Mouse (Mus musculus): ENCODE results near the gene Eno3. TPM values are rescaled to one million over a fixed set of nuclear protein-coding genes. Genes with fewer than 3 reads are reported as not detected.

Eno3 gene
- polyA plus RNA-seq, 1 experiment, result 75.8 TPM

- H3K4me3 ChIP-seq (ENCODE audit: control insufficient read depth, insufficient read depth, low read length), result no peak overlapping the region
- no peak for TF ChIP-seq POLR2A (IDR thresholded peaks at IDR 0.05; ENCODE audit: control insufficient read depth, extremely low read depth, insufficient read depth, low read length, poor library complexity)
- TF ChIP-seq CTCF (IDR thresholded peaks at IDR 0.05; ENCODE audit: borderline replicate concordance, control insufficient read depth, extremely low read depth, insufficient read depth, low read length, poor library complexity), result no peak
- H3K27me3 ChIP-seq (ENCODE audit: control insufficient read depth, insufficient read depth, low read length), result no peaks in the 10 kb centered on the region
- H3K4me1 ChIP-seq (replicated peaks; ENCODE audit: control insufficient read depth, insufficient read depth, low read length), result peaks cover 31% of the 10 kb centered on the region
- 90% methylated on average over 8 of the region's 8 CpGs for WGBS
- no peak for DNase-seq
- peaks cover 21% of the 10 kb centered on the region for H3K36me3 ChIP-seq (ENCODE audit: control insufficient read depth, insufficient read depth, low read length)
- H3K27ac ChIP-seq (ENCODE audit: control insufficient read depth, insufficient read depth, low read length), result no peak overlapping the region
These were observed 1.9 kb downstream of the Eno3 start for GRCm38 (mm10) chr11:70658942-70659341.

- no peak overlapping the region for H3K27ac ChIP-seq (ENCODE audit: control insufficient read depth, insufficient read depth, low read length)
These were observed 3.6 kb downstream of the Eno3 start for GRCm38 (mm10) chr11:70660571-70660970.

GRCm38 (mm10) chr11:70663101-70663500, 6.1 kb downstream of the Eno3 start:
- H3K4me1 ChIP-seq (replicated peaks; ENCODE audit: control insufficient read depth, insufficient read depth, low read length), result peaks cover 16% of the 10 kb centered on the region
- peaks cover 34% of the 10 kb centered on the region for H3K36me3 ChIP-seq (ENCODE audit: control insufficient read depth, insufficient read depth, low read length)
- WGBS, result 94% methylated on average over 8 of the region's 8 CpGs
- DNase-seq, result no peak
- no peak for TF ChIP-seq POLR2A (IDR thresholded peaks at IDR 0.05; ENCODE audit: control insufficient read depth, extremely low read depth, insufficient read depth, low read length, poor library complexity)
- no peak for TF ChIP-seq CTCF (IDR thresholded peaks at IDR 0.05; ENCODE audit: borderline replicate concordance, control insufficient read depth, extremely low read depth, insufficient read depth, low read length, poor library complexity)
- H3K27ac ChIP-seq (ENCODE audit: control insufficient read depth, insufficient read depth, low read length), result no peak overlapping the region
- H3K27me3 ChIP-seq (ENCODE audit: control insufficient read depth, insufficient read depth, low read length), result no peaks in the 10 kb centered on the region
- no peak overlapping the region for H3K4me3 ChIP-seq (ENCODE audit: control insufficient read depth, insufficient read depth, low read length)

More at GRCm38 (mm10) chr11:70660571-70660970, 3.6 kb downstream of the Eno3 start:
- H3K36me3 ChIP-seq (ENCODE audit: control insufficient read depth, insufficient read depth, low read length), result peaks cover 34% of the 10 kb centered on the region
- DNase-seq, result no peak
- no peak for TF ChIP-seq CTCF (IDR thresholded peaks at IDR 0.05; ENCODE audit: borderline replicate concordance, control insufficient read depth, extremely low read depth, insufficient read depth, low read length, poor library complexity)
- no peak overlapping the region for H3K4me3 ChIP-seq (ENCODE audit: control insufficient read depth, insufficient read depth, low read length)
- H3K4me1 ChIP-seq (replicated peaks; ENCODE audit: control insufficient read depth, insufficient read depth, low read length), result peaks cover 31% of the 10 kb centered on the region
- H3K27me3 ChIP-seq (ENCODE audit: control insufficient read depth, insufficient read depth, low read length), result no peaks in the 10 kb centered on the region
- 95% methylated on average over 8 of the region's 8 CpGs for WGBS

GRCm38 (mm10) chr11:70663957-70664356, 7.0 kb downstream of the Eno3 start:
- Histone ChIP-seq H3K27me3 (ENCODE audit: control insufficient read depth, insufficient read depth, low read length) (no peaks in the 10 kb centered on the region), H3K36me3 (ENCODE audit: control insufficient read depth, insufficient read depth, low read length) (peaks cover 34% of the 10 kb centered on the region), H3K27ac (ENCODE audit: control insufficient read depth, insufficient read depth, low read length) (no peak overlapping the region), H3K4me3 (ENCODE audit: control insufficient read depth, insufficient read depth, low read length) (no peak overlapping the region), H3K4me1 (replicated peaks; ENCODE audit: control insufficient read depth, insufficient read depth, low read length) (peaks cover 11% of the 10 kb centered on the region)
- no peak for TF ChIP-seq CTCF (IDR thresholded peaks at IDR 0.05; ENCODE audit: borderline replicate concordance, control insufficient read depth, extremely low read depth, insufficient read depth, low read length, poor library complexity)
- TF ChIP-seq POLR2A (IDR thresholded peaks at IDR 0.05; ENCODE audit: control insufficient read depth, extremely low read depth, insufficient read depth, low read length, poor library complexity), result no peak
- DNase-seq, result no peak
- 97% methylated on average over 6 of the region's 6 CpGs for WGBS

- TF ChIP-seq POLR2A (IDR thresholded peaks at IDR 0.05; ENCODE audit: control insufficient read depth, extremely low read depth, insufficient read depth, low read length, poor library complexity) (no peak), CTCF (IDR thresholded peaks at IDR 0.05; ENCODE audit: borderline replicate concordance, control insufficient read depth, extremely low read depth, insufficient read depth, low read length, poor library complexity) (no peak)
- DNase-seq, result no peak
- Histone ChIP-seq H3K27ac (ENCODE audit: control insufficient read depth, insufficient read depth, low read length) (no peak overlapping the region), H3K4me1 (replicated peaks; ENCODE audit: control insufficient read depth, insufficient read depth, low read length) (peaks cover 10% of the 10 kb centered on the region), H3K27me3 (ENCODE audit: control insufficient read depth, insufficient read depth, low read length) (no peaks in the 10 kb centered on the region), H3K36me3 (ENCODE audit: control insufficient read depth, insufficient read depth, low read length) (peaks cover 34% of the 10 kb centered on the region), H3K4me3 (ENCODE audit: control insufficient read depth, insufficient read depth, low read length) (no peak overlapping the region)
- 96% methylated on average over 9 of the region's 9 CpGs for WGBS
These were observed 7.7 kb downstream of the Eno3 start for GRCm38 (mm10) chr11:70664741-70665140.

GRCm38 (mm10) chr11:70666687-70667086, 9.7 kb downstream of the Eno3 start:
- WGBS, result 94% methylated on average over 8 of the region's 8 CpGs
- no peaks in the 10 kb centered on the region for H3K27me3 ChIP-seq (ENCODE audit: control insufficient read depth, insufficient read depth, low read length)
- no peak overlapping the region for H3K27ac ChIP-seq (ENCODE audit: control insufficient read depth, insufficient read depth, low read length)
- peaks cover 34% of the 10 kb centered on the region for H3K36me3 ChIP-seq (ENCODE audit: control insufficient read depth, insufficient read depth, low read length)
- TF ChIP-seq POLR2A (IDR thresholded peaks at IDR 0.05; ENCODE audit: control insufficient read depth, extremely low read depth, insufficient read depth, low read length, poor library complexity) (no peak), CTCF (IDR thresholded peaks at IDR 0.05; ENCODE audit: borderline replicate concordance, control insufficient read depth, extremely low read depth, insufficient read depth, low read length, poor library complexity) (no peak)
- H3K4me3 ChIP-seq (ENCODE audit: control insufficient read depth, insufficient read depth, low read length), result no peak overlapping the region
- peaks cover 15% of the 10 kb centered on the region for H3K4me1 ChIP-seq (replicated peaks; ENCODE audit: control insufficient read depth, insufficient read depth, low read length)
- DNase-seq, result no peak

Measured in thymus, adult 2 months (tissue).